Mouse (Mus musculus) liver, embryonic 11.5 days (tissue): ENCODE measurements at regions not wholly inside any gene's neighbourhood (a gene's known extent, or its start where the extent isn't known, plus 50 kb on each side); places are given as distances from the start of the nearest gene placed in this dataset.

Experiments used
- ATAC-seq: fragments of 200-750 bp; cut with Nextera tagmentation; replicated peaks from 2 replicates; pipeline ENCODE4 v1.8.0; 2017; ENCODE audit warnings: moderate number of reproducible peaks, mild to moderate bottlenecking, moderate TSS enrichment, moderate library complexity; ENCODE audit not compliant: low FRiP score
- DNase-seq: peaks from one replicate; pipeline ENCODE4 v3.0.0-alpha.2; 2017; ENCODE audit warnings: low spot score
- H3K27ac ChIP-seq: fragments of 300-500 bp; sonication (generic); 2 replicates; pipeline ENCODE4 v1.5.1; 2014; ENCODE audit warnings: mild to moderate bottlenecking, low read depth, low read length, control low read depth
- H3K27me3 ChIP-seq: fragments of 300-500 bp; sonication (generic); replicated peaks from 2 replicates; pipeline ENCODE4 v1.6.1; 2014; ENCODE audit warnings: low read length, mixed read lengths; ENCODE audit not compliant: control insufficient read depth, insufficient read depth
- H3K36me3 ChIP-seq: fragments of 300-500 bp; sonication (generic); 2 replicates; pipeline ENCODE4 v1.6.1; 2014; ENCODE audit warnings: mild to moderate bottlenecking, low read length, moderate library complexity, mixed read lengths; ENCODE audit not compliant: control insufficient read depth, insufficient read depth
- H3K4me1 ChIP-seq: fragments of 300-500 bp; sonication (generic); replicated peaks from 2 replicates; pipeline ENCODE4 v1.6.1; 2014; ENCODE audit warnings: low read length, mixed read lengths; ENCODE audit not compliant: control insufficient read depth, insufficient read depth
- H3K4me2 ChIP-seq: fragments of 300-500 bp; sonication (generic); 2 replicates; pipeline ENCODE4 v1.6.1; 2014; ENCODE audit warnings: mild to moderate bottlenecking, control low read depth, moderate library complexity
- H3K4me3 ChIP-seq: fragments of 300-500 bp; sonication (generic); 2 replicates; pipeline ENCODE4 v1.5.1; 2014; ENCODE audit warnings: low read depth, low read length, control low read depth
- H3K9ac ChIP-seq: fragments of 300-500 bp; sonication (generic); 2 replicates; pipeline ENCODE4 v1.6.1; 2014; ENCODE audit warnings: low read depth, low read length, control low read depth
- H3K9me3 ChIP-seq: fragments of 300-500 bp; sonication (generic); 2 replicates; pipeline ENCODE4 v1.6.1; 2016; ENCODE audit warnings: low read length, inconsistent platforms, mixed read lengths; ENCODE audit not compliant: control insufficient read depth
- WGBS: fragments of 180-500 bp; shearing (Covaris S2); extraction: QIAGEN DNeasy Blood & Tissue Kit; methylation state at CpG from one replicate; pipeline ENCODE4 v1.1.7; 2014; 5-methylcytosine and 5-hydroxymethylcytosine counted together

DNA sequence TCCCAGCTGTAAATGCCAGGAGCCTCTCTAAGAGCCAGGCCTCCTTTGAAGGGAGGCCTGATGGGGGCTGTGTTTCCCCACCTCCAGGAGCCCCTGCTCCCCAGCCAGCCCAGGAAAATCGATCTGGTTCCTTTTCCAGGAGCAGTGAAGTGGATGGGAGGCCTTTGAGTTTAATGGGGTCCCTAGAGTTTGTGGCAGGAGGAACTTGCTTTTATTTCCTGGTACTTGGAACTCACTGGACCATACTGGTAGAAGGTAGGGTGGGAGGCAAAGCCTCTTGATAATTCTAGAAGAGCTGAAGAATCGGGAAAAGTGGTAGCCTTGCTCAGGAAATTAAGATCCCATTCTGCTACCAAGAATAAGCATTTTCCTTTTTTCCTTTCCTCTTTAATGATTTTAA lies 50.7 kb upstream of the Ncam1 start:
- 55% methylated on average over 2 of the region's 2 CpGs for WGBS
- Histone ChIP-seq H3K4me2 (no peak overlapping the region), H3K4me3 (no peak overlapping the region), H3K4me1 (no peaks in the 10 kb centered on the region), H3K27ac (no peak overlapping the region), H3K27me3 (no peaks in the 10 kb centered on the region), H3K9me3 (no peaks in the 10 kb centered on the region), H3K36me3 (no peaks in the 10 kb centered on the region), H3K9ac (no peak overlapping the region)
- no peak for DNase-seq
- ATAC-seq: no peak

- Histone ChIP-seq H3K4me2 (no peak overlapping the region), H3K27ac (no peak overlapping the region), H3K9ac (no peak overlapping the region), H3K36me3 (no peaks in the 10 kb centered on the region), H3K4me3 (no peak overlapping the region), H3K9me3 (no peaks in the 10 kb centered on the region), H3K4me1 (no peaks in the 10 kb centered on the region), H3K27me3 (no peaks in the 10 kb centered on the region)
- DNase-seq (no peak), ATAC-seq (no peak)
- 21% methylated on average over 6 of the region's 6 CpGs for WGBS
Observed at GRCm38 (mm10) chr9:49848943-49849342, 50.2 kb upstream of the Ncam1 start.
